Mouse (Mus musculus): ENCODE results near the gene Stat6. TPM values are rescaled to one million over a fixed set of nuclear protein-coding genes. Genes with fewer than 3 reads are reported as not detected.

The Stat6 gene
- polyA plus RNA-seq (2015; fragmentation: Nextera tagmentation; extraction: Ambion mirVana), result 4.3 and 5.1 TPM in 2 replicates

GRCm38 (mm10) chr10:127642772-127643552 lies at the start of gene Stat6:
Gene Stat6 (plus strand): TSS chr10:127642986.
- ATAC-seq, result 0 out of 2 replicates have a peak, but pooled peaks have one; percentile 32
- 7% methylated on average over 37 of the region's 37 CpGs for WGBS
- no peaks in the 10 kb centered on the region for H3K9me3 ChIP-seq (ENCODE audit: control insufficient read depth, low read length)
- H3K36me3 ChIP-seq (ENCODE audit: control insufficient read depth, insufficient read depth), result no peaks in the 10 kb centered on the region
- H3K9ac ChIP-seq (replicated peaks; ENCODE audit: low read depth, low read length), result peak within 1 kb of the TSS; percentile 49; the same call in 1 of the 2 replicates
- H3K4me3 ChIP-seq (replicated peaks; ENCODE audit: low read length), result peak within 1 kb of the TSS; percentile 38
- H3K27me3 ChIP-seq (replicated peaks; ENCODE audit: control insufficient read depth, insufficient read depth, low read length), result peaks cover 23% of the 10 kb centered on the region; the same call in 1 of the 2 replicates
- H3K4me2 ChIP-seq (ENCODE audit: low read length), result peak within 1 kb of the TSS; percentile 55
- H3K4me1 ChIP-seq (replicated peaks; ENCODE audit: control insufficient read depth, insufficient read depth, low read length), result peaks cover 18% of the 10 kb centered on the region
- peak within 1 kb of the TSS; percentile 5; the same call in 1 of the 2 replicates for H3K27ac ChIP-seq (ENCODE audit: low read length)

DNA sequence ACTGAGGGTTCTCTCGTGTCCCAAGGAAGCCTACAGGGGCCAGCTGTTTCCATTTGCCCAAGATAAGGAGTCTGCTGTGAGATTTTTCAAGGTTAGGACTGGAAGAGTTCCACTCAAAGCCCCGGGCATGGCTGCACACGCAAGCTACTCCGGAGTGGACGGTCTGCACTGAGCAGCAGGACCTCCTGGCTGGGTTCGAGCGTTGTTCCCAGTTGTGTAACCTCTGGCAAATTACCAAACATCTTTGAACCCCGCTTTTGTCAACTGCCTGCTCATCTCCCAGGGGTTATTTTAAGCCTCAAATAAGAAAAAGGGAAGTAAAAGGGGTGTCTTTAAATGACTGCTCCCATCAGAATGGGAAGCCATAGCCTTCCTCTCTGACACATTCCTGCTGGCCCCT lies 48.4 kb upstream of the Stat6 start:
- H3K4me2 ChIP-seq (ENCODE audit: low read length), result no peak overlapping the region
- H3K9me3 ChIP-seq (ENCODE audit: control insufficient read depth, low read length), result no peaks in the 10 kb centered on the region
- H3K27me3 ChIP-seq (replicated peaks; ENCODE audit: control insufficient read depth, insufficient read depth, low read length), result no peaks in the 10 kb centered on the region
- H3K4me1 ChIP-seq (replicated peaks; ENCODE audit: control insufficient read depth, insufficient read depth, low read length), result peaks cover 15% of the 10 kb centered on the region
- 90% methylated on average over 8 of the region's 8 CpGs for WGBS
- ATAC-seq, result no peak
- H3K36me3 ChIP-seq (ENCODE audit: control insufficient read depth, insufficient read depth), result peaks cover 43% of the 10 kb centered on the region
- no peak overlapping the region for H3K27ac ChIP-seq (ENCODE audit: low read length)
- no peak overlapping the region for H3K9ac ChIP-seq (replicated peaks; ENCODE audit: low read depth, low read length)
- H3K4me3 ChIP-seq (replicated peaks; ENCODE audit: low read length), result no peak overlapping the region

DNA sequence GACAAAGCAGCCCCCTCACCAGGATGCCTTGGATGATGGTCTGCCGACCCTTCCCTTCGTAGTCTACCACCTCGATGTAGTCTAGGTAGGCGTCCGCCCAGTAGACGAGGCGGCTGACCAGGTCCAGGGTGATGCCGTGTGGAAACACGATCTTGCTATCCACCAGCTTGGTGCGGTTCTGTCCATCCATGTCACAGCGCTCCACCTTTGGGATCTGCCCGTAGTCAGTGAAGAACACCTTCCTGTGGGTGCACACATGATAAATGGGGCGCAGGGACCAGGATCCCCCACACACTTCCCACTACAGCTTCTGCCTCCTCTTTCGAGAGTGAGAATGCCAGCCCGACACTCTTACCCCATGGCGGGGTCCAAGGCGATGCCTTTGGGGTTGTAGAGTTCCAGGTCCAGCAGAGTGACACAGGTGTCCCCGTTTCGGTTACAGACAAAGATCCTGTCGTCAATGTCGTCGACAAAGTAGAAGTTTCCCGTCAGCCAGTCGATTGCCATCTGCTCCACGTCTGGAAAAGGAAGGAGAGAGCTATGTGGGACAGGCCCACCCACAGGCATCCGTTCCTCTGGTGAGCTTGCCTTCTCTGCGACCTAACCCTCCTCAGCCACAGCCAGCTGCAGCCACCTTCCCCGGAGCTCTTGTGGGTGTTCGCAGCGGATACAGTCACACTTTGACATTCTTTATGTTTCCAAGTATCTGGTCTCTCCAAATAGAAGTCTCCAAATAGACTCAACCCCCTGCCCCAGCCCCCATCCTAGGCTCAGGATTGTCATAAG lies 47.7 kb upstream of the Stat6 start:
- H3K4me2 ChIP-seq (ENCODE audit: low read length), result no peak overlapping the region
- no peak overlapping the region for H3K9ac ChIP-seq (replicated peaks; ENCODE audit: low read depth, low read length)
- H3K27me3 ChIP-seq (replicated peaks; ENCODE audit: control insufficient read depth, insufficient read depth, low read length), result no peaks in the 10 kb centered on the region
- no peaks in the 10 kb centered on the region for H3K9me3 ChIP-seq (ENCODE audit: control insufficient read depth, low read length)
- H3K27ac ChIP-seq (ENCODE audit: low read length), result no peak overlapping the region
- H3K4me3 ChIP-seq (replicated peaks; ENCODE audit: low read length), result no peak overlapping the region
- WGBS, result 89% methylated on average over 30 of the region's 30 CpGs
- H3K4me1 ChIP-seq (replicated peaks; ENCODE audit: control insufficient read depth, insufficient read depth, low read length), result peaks cover 15% of the 10 kb centered on the region
- H3K36me3 ChIP-seq (ENCODE audit: control insufficient read depth, insufficient read depth), result peaks cover 38% of the 10 kb centered on the region
- ATAC-seq, result no peak

DNA sequence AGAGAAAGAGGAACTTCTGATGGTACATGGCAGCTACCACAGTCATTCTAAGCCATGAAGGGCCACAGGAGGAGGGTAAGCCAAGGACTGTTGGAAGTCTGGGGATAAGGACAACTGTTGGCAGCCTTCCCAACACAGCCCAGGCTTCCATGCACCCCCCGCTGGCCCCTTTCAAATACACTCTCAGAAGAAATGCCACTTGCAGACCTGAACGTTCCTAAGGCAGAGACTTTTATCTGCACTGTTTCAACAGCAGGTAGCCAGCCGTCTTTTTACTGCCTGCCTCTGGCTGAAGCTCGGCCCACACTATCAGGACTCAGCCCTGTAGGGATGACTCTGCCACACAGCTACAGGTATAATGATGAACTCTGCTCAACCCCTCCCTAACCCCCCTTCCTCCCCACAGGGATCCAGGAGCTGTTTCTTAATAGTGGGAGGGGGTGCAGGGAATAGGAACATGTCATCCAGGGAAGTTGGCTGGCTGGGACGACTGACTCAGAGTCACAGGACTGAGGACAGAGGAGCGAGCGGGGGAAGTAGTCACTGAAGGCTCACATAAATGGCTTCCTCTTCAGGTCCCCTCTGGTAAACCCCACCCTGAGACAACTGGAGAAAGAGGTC lies 46.4 kb upstream of the Stat6 start:
- peaks cover 15% of the 10 kb centered on the region for H3K4me1 ChIP-seq (replicated peaks; ENCODE audit: control insufficient read depth, insufficient read depth, low read length)
- no peak overlapping the region for H3K4me2 ChIP-seq (ENCODE audit: low read length)
- H3K27me3 ChIP-seq (replicated peaks; ENCODE audit: control insufficient read depth, insufficient read depth, low read length), result no peaks in the 10 kb centered on the region
- no peak overlapping the region for H3K4me3 ChIP-seq (replicated peaks; ENCODE audit: low read length)
- no peak overlapping the region for H3K9ac ChIP-seq (replicated peaks; ENCODE audit: low read depth, low read length)
- H3K36me3 ChIP-seq (ENCODE audit: control insufficient read depth, insufficient read depth), result peaks cover 33% of the 10 kb centered on the region
- ATAC-seq, result peak; percentile 20; the same call in 1 of the 2 replicates
- peak overlapping the region; percentile 1; the same call in 1 of the 2 replicates for H3K27ac ChIP-seq (ENCODE audit: low read length)
- H3K9me3 ChIP-seq (ENCODE audit: control insufficient read depth, low read length), result no peaks in the 10 kb centered on the region
- 40% methylated on average over 7 of the region's 7 CpGs for WGBS

- 77% methylated on average over 5 of the region's 5 CpGs for WGBS
- no peaks in the 10 kb centered on the region for H3K27me3 ChIP-seq (replicated peaks; ENCODE audit: control insufficient read depth, insufficient read depth, low read length)
- H3K4me2 ChIP-seq (ENCODE audit: low read length), result no peak overlapping the region
- H3K4me3 ChIP-seq (replicated peaks; ENCODE audit: low read length), result no peak overlapping the region
- ATAC-seq, result no peak
- H3K4me1 ChIP-seq (replicated peaks; ENCODE audit: control insufficient read depth, insufficient read depth, low read length), result peaks cover 15% of the 10 kb centered on the region
- H3K9ac ChIP-seq (replicated peaks; ENCODE audit: low read depth, low read length), result no peak overlapping the region
- H3K27ac ChIP-seq (ENCODE audit: low read length), result no peak overlapping the region
- H3K36me3 ChIP-seq (ENCODE audit: control insufficient read depth, insufficient read depth), result peaks cover 31% of the 10 kb centered on the region
- H3K9me3 ChIP-seq (ENCODE audit: control insufficient read depth, low read length), result no peaks in the 10 kb centered on the region
Observed at GRCm38 (mm10) chr10:127597311-127597901, 45.4 kb upstream of the Stat6 start.

- no peak overlapping the region for H3K4me2 ChIP-seq (ENCODE audit: low read length)
- H3K27me3 ChIP-seq (replicated peaks; ENCODE audit: control insufficient read depth, insufficient read depth, low read length), result no peaks in the 10 kb centered on the region
- no peak overlapping the region for H3K9ac ChIP-seq (replicated peaks; ENCODE audit: low read depth, low read length)
- WGBS, result 66% methylated on average over 8 of the region's 8 CpGs
- no peak overlapping the region for H3K27ac ChIP-seq (ENCODE audit: low read length)
- ATAC-seq, result no peak
- peaks cover 23% of the 10 kb centered on the region for H3K36me3 ChIP-seq (ENCODE audit: control insufficient read depth, insufficient read depth)
- H3K9me3 ChIP-seq (ENCODE audit: control insufficient read depth, low read length), result no peaks in the 10 kb centered on the region
- no peak overlapping the region for H3K4me3 ChIP-seq (replicated peaks; ENCODE audit: low read length)
- H3K4me1 ChIP-seq (replicated peaks; ENCODE audit: control insufficient read depth, insufficient read depth, low read length), result peaks cover 15% of the 10 kb centered on the region
Observed at GRCm38 (mm10) chr10:127598607-127599006, 44.2 kb upstream of the Stat6 start.

- H3K4me2 ChIP-seq (ENCODE audit: low read length), result no peak overlapping the region
- no peak overlapping the region for H3K27ac ChIP-seq (ENCODE audit: low read length)
- no peak overlapping the region for H3K9ac ChIP-seq (replicated peaks; ENCODE audit: low read depth, low read length)
- H3K4me1 ChIP-seq (replicated peaks; ENCODE audit: control insufficient read depth, insufficient read depth, low read length), result peaks cover 15% of the 10 kb centered on the region
- peaks cover 21% of the 10 kb centered on the region for H3K36me3 ChIP-seq (ENCODE audit: control insufficient read depth, insufficient read depth)
- no peak overlapping the region for H3K4me3 ChIP-seq (replicated peaks; ENCODE audit: low read length)
- 90% methylated on average over 11 of the region's 11 CpGs for WGBS
- no peak for ATAC-seq
- H3K9me3 ChIP-seq (ENCODE audit: control insufficient read depth, low read length), result no peaks in the 10 kb centered on the region
- H3K27me3 ChIP-seq (replicated peaks; ENCODE audit: control insufficient read depth, insufficient read depth, low read length), result no peaks in the 10 kb centered on the region
Observed at GRCm38 (mm10) chr10:127599252-127599651, 43.5 kb upstream of the Stat6 start.

GRCm38 (mm10) chr10:127599779-127600541 lies 42.8 kb upstream of the Stat6 start:
- peaks cover 15% of the 10 kb centered on the region for H3K4me1 ChIP-seq (replicated peaks; ENCODE audit: control insufficient read depth, insufficient read depth, low read length)
- H3K4me3 ChIP-seq (replicated peaks; ENCODE audit: low read length), result no peak overlapping the region
- ATAC-seq, result no peak
- H3K36me3 ChIP-seq (ENCODE audit: control insufficient read depth, insufficient read depth), result peaks cover 20% of the 10 kb centered on the region
- no peak overlapping the region for H3K27ac ChIP-seq (ENCODE audit: low read length)
- WGBS, result 79% methylated on average over 17 of the region's 17 CpGs
- H3K9me3 ChIP-seq (ENCODE audit: control insufficient read depth, low read length), result no peaks in the 10 kb centered on the region
- no peaks in the 10 kb centered on the region for H3K27me3 ChIP-seq (replicated peaks; ENCODE audit: control insufficient read depth, insufficient read depth, low read length)
- no peak overlapping the region for H3K9ac ChIP-seq (replicated peaks; ENCODE audit: low read depth, low read length)
- H3K4me2 ChIP-seq (ENCODE audit: low read length), result no peak overlapping the region
